Mouse (Mus musculus) c-Kit-positive CD71-positive TER-119-negative erythroid progenitor cells, embryonic 14.5 days (primary cell): ENCODE data around the gene Aff3.

ENCODE experiments used
- DNase-seq: peaks from one replicate; pipeline ENCODE4 v3.0.0-alpha.2; 2013; ENCODE audit warnings: low read depth

Gene Aff3

DNA sequence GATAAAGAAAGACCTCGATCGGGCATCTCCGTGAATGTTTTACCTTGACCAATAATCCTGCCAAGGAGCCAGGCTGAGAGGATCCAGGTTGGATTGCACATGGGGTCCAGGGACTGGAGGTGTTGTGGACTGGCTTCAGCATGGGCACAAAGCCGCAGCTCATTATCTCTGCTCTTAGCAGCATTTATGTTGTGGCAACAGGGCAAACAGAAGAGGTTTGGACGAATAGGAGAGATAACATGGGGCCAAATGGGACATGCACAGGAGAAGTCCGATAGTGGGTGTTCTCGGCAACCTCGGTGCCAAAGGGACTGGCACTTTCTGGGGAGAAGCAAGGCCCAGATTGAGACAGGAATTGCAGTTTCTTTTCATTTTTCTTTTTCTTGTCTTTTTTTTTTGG, 342.9 kb downstream of the Aff3 start:
- no peak for DNase-seq

DNA sequence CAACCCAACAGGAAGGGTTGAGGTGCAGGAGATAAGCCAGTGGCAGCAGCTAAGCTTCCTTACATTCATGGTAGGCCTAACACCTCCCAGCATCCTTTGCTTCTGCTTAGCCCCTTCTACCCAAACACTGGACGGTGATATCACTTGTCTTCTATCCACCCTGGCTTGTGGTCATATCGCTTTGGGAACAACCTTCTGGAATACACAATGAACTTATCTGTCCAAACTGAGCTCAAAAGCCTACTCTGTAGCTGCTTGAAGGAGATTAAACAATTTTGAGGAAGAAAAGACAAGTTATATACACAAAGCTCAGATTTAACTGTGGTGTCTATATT, 343.8 kb downstream of the Aff3 start:
- DNase-seq = no peak

GRCm38 (mm10) chr1:38320126-38320970, 344.4 kb downstream of the Aff3 start:
- DNase-seq = no peak

DNA sequence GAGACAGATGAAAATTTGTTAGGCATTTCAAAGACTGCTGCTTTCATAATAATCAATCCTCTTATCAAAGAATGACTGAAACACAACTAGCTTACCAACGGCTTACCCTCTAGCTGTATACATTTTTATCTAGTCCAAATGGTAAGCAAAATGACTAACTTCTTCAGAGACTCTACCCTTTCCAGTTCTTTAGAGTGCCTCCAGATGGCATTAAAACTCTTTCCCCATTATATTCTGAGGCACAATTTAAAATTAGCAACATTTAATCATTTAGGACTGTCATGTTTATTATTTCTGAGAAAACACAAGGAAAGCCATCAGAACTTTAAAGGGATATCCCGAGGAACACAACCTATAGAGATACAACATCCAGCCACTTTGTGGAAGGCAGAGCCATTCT, 346.1 kb downstream of the Aff3 start:
- DNase-seq = no peak

GRCm38 (mm10) chr1:38315992-38316391, 348.8 kb downstream of the Aff3 start:
- DNase-seq = no peak

DNA sequence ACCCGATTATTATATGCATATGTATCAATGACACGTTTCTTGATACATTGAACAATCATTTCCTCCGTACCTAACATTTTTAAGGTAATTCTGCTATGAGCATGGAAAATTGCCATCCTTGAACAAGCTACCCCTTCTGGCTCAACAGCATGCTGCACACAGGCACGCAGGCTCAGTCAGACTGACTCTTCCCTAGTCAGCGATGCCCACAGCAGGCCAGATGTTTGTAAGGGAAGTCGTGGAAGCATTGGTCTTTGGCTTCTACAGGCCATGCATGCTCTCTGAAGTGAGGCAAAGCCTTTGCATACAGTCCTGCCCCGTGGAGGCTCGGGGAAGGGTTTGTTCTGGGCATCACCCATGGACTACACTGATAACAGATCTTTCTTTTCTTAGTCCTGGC, 354.3 kb downstream of the Aff3 start:
- DNase-seq = no peak

- no peak for DNase-seq
Measured at GRCm38 (mm10) chr1:38310076-38310475, 354.7 kb downstream of the Aff3 start.

- DNase-seq = no peak
Measured at GRCm38 (mm10) chr1:38309341-38309740, 355.4 kb downstream of the Aff3 start.

GRCm38 (mm10) chr1:38308705-38308996, 356.1 kb downstream of the Aff3 start:
- no peak for DNase-seq

GRCm38 (mm10) chr1:38307821-38308704, 356.7 kb downstream of the Aff3 start:
- no peak for DNase-seq

DNA sequence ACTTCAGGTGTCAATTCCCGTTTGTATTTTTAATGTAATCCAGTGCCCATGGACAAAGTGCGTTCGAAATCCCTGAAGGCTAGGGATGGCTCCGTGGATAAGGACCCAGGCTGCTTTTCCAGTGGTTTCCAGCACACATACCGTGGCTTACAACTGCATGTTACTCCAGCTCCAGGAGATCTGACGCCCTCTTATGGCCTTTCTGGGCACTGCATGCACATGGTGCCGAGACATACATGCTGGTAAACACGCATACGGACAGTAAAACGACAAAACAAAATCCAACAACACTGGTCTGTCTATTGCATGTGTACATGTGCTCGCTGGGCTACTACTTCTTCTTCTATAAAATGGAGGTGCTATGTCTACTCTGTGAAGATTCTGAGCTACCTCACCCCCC, 357.5 kb downstream of the Aff3 start:
- no peak for DNase-seq

DNA sequence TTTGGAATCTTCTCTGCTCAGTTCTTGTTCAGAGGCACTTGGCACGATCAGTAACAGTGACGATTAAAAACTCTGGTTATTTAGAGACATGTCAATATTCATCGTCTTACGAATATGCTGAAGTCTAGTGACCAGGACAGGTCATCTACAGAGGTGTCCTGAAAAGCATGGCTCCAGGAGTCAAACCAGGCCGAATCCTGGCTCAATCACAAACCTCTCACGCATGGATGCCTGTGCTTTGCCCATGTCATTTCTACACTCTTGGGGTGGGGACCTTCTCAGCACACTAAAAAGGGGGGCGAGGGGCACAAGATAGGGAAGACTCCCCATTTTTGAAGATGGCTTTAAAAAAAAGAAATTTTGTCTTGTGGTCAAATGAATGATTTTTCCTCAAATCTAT, 358.6 kb downstream of the Aff3 start:
- no peak for DNase-seq

DNA sequence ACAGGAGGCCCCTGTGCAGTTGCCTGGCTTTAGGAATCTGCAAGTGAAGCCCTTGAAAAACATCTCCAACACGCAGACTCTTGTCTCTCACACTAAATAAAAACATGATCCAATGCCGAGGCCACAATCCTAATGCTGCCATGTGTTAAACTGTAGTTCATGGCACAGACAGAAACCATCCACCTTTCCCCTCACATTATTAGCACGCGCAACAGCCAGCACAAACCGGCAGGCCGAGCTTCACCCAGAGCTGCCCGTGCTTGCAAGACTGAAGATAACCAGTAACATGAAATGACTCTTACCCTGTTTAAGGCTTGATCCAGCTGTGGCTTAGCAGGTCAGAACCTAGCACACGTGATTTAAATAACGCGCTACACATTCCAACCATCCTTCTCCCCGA, 360.4 kb downstream of the Aff3 start:
- DNase-seq = no peak

DNA sequence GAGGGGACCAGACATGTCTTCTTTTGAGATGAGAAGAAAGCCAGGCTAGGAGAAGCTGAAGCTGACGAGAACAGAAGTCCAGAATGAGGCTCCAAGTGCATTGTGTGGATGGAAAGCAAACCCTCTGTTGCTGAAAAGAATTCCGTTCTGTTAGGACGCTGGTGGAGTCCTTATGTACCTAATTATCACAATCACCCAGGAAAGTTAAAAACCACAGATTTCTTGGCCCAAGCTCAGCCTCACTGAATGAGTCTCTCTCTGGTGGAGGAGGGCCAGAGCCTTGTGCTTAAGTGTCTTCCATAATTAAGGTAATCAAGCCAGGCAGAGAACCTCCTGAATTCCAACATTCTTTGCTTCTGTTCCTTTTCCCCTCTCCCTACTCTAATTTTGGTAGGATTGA, 366.5 kb downstream of the Aff3 start:
- no peak for DNase-seq

DNA sequence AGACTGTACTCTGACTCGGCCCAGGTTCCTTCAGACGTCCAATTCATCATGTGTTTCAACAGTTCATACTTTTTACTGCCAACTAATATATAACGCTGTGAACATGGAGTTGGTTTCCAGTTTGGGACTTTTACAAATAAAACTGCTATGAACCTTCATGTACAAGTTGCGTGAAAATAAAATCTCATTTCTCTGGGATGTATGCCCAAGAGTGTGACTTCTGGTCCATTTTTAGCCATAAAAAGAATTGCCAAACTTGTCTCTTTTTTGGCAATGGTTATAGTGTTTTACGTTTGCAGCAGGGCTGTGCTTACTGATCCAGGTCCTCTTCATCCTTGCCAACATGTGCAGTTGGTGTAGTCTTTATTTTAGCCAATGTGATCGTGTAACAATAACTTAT, 369.8 kb downstream of the Aff3 start:
- no peak for DNase-seq

DNA sequence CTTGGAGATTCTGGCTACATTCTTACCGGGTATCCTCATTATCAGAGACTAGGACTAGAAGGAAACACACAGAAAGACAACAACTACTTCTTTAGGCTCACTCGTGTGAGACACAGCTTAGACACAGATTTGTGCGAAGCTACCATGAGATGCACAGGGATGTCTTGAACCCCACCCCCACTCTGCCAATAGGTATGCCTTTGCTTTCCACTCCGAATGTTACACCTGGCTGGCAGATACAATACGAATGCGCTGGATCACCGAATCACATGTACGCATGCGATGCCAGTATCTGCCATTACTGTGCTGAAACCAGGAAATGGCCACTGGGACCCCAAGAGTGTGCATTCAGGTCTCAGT, 370.4 kb downstream of the Aff3 start:
- no peak for DNase-seq

DNA sequence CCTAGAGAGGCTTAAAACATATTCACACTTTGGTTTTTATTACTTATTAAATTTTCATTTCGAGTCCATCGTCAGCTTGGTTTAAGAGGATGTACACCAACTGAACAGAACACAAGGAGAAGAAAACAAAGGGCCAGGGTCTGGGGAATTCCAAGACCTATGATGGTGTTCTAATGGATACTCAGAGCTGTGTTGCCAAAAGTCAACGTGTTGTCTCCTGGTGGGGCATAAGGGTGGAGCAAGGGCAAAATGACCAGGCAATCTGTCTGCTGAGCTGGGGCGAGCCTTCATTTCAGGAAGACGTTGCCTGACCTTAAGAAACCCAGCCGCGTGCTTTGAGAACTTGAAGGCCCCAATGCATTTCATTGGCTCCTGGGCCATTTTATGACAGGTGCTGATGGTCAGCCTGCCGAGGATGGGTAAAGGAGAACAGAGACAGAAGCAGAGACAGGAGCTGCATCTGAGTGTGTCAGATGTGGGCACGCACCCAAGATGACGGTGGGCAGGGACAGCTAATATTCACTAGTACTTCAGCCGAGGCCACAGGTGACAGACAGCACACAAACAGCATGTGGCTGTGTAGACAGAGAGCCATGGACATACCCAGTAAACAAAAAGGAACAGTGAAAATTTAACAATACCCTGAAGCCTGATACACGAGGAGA, 371.0 kb downstream of the Aff3 start:
- DNase-seq = no peak

DNA sequence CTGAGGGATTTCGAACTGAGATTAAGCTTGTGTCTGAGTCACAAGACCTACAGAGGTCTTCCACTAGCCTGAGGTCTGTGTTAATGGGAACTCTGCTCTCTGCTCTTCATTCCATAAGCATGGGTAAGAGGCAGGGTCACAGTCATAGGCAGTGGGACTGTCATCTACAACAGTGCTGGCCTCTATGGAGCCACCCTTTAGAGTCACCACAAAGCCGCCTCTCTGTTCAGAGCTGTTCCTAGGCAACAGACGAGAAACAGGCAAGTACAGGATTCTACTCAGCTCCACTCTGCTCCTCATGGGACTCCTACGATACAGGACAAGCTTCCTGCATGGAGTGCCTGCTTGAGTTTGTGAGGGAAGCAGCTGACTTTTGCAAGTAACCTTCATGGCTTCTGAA, 371.9 kb downstream of the Aff3 start:
- DNase-seq = no peak

DNA sequence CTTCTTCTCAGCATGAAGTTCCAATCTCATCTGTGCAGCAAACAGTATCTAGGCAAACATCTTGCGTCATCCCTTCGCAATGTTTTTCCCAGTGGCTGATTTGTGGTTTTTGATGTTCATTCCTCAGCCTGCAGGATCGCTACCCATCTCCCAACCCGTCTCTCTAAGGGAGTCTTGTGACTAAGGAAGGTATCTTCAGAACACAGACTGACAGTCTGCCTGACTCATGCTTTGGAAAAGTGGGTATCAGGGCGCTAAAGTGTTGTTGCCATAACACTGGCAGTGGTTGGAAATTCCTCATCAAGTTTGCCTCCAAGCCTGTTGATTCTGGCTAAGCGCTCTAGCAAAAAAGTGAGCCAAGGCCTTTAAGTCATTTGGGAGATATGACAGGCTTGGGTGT, 372.8 kb downstream of the Aff3 start:
- no peak for DNase-seq

DNA sequence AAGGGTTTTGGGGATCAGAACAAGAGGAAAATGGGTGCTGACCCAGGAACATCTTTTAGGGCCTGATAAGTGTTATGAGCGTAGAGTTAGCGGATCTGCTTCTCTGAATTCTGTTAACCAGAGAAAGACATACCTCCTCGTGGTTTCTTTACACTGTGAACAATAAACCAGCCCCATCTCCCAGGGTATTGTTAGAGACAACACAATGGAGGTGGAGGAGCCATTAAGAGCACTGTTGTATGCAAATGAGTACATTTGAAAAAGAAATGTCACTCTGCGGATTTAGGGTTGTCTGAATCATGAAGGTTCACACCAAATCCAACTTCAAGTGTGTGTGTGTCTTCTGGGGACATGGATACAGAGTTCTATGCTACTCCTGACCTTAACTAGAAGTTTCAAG, 373.3 kb downstream of the Aff3 start:
- no peak for DNase-seq

DNA sequence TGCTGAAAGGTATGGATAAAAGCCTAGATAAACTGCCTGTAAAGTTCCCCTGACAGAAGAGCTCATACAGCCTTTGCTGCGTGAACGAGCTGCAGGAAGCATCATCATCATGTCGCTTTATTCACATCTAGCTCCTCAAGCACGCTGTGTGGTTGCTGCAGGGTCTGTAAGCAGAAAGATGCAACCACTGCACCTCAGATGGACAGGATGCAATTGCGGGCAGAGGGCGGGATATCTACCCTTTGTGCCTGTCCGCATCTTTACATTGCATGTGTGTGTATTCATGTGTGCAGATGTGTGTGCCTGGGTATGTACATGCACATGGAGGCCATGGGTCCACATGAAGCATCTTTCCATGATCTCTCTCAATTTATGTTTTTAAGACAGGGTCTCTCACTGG, 373.9 kb downstream of the Aff3 start:
- no peak for DNase-seq

GRCm38 (mm10) chr1:38289891-38290290, 374.9 kb downstream of the Aff3 start:
- no peak for DNase-seq

GRCm38 (mm10) chr1:38288716-38289115, 376.0 kb downstream of the Aff3 start:
- DNase-seq = no peak
